Mouse (Mus musculus) neutrophil, adult 5-6 weeks (primary cell): ENCODE measurements around the gene Doc2g. TPM values are rescaled to one million over a fixed set of nuclear protein-coding genes. Genes with fewer than 3 reads are reported as not detected.
"Not testable (repeated sequence)": the region's sequence is repeated elsewhere in the genome, so short reads cannot be mapped to it uniquely, and the experiment has no call there.

Experiments
- ATAC-seq: fragments of 151-379, 151-347 bp; 2 replicates; pipeline ENCODE4 v1.8.0; 2017; ENCODE audit warnings: mild to moderate bottlenecking, moderate TSS enrichment; ENCODE audit not compliant: insufficient number of reproducible peaks, poor library complexity, low FRiP score, severe bottlenecking; ENCODE audit errors: extremely low read depth
- total RNA-seq: library from RNA; stranded (forward); fragments of 200-1000 nt; gene quantifications from 2 replicates; pipeline ENCODE4 v1.2.3, GENCODE M21; 2017

The Doc2g gene
- total RNA-seq = 4.0 and 7.2 TPM in 2 replicates

GRCm38 (mm10) chr19:4003112-4003511, at the start of gene Doc2g:
Doc2g (plus strand) TSS chr19:4003313.
- no peak for ATAC-seq

GRCm38 (mm10) chr19:3955033-3955432, 48.1 kb upstream of the Doc2g start:
- ATAC-seq = no peak

GRCm38 (mm10) chr19:3955804-3956203, 47.3 kb upstream of the Doc2g start:
- ATAC-seq = no peak

GRCm38 (mm10) chr19:3957296-3958036, 45.6 kb upstream of the Doc2g start:
- 0 out of 2 replicates have a peak, but pooled peaks have one; percentile 21 for ATAC-seq

- no peak for ATAC-seq
Observed at GRCm38 (mm10) chr19:3958470-3958869, 44.6 kb upstream of the Doc2g start, which contains the start of gene Aldh3b3. Aldh3b3 (plus strand) TSS chr19:3958645.

- no peak for ATAC-seq
Observed at GRCm38 (mm10) chr19:3959030-3959429, 44.1 kb upstream of the Doc2g start.

- ATAC-seq = no peak
Observed at GRCm38 (mm10) chr19:3960211-3960610, 42.9 kb upstream of the Doc2g start.

GRCm38 (mm10) chr19:3961805-3962204, 41.3 kb upstream of the Doc2g start:
- not testable (repeated sequence) for ATAC-seq

- no peak for ATAC-seq
Observed at GRCm38 (mm10) chr19:3962469-3962868, 40.6 kb upstream of the Doc2g start.

GRCm38 (mm10) chr19:3964030-3964429, 39.1 kb upstream of the Doc2g start:
- ATAC-seq = no peak

GRCm38 (mm10) chr19:3966330-3967075, 36.6 kb upstream of the Doc2g start:
- ATAC-seq = no peak

- no peak for ATAC-seq
Observed at GRCm38 (mm10) chr19:3967258-3967657, 35.9 kb upstream of the Doc2g start.

- ATAC-seq = no peak
Observed at GRCm38 (mm10) chr19:3972229-3972628, 30.9 kb upstream of the Doc2g start, which contains the start of gene Aldh3b2. Aldh3b2 (plus strand) TSS chr19:3972328.

GRCm38 (mm10) chr19:3974608-3975007, 28.5 kb upstream of the Doc2g start:
- ATAC-seq = not testable (repeated sequence)

- ATAC-seq = no peak
Observed at GRCm38 (mm10) chr19:3975866-3976265, 27.2 kb upstream of the Doc2g start.

GRCm38 (mm10) chr19:3980309-3980708, 22.8 kb upstream of the Doc2g start:
- ATAC-seq = peak; percentile 68

GRCm38 (mm10) chr19:3980917-3981316, 22.2 kb upstream of the Doc2g start:
- no peak for ATAC-seq

- no peak for ATAC-seq
Observed at GRCm38 (mm10) chr19:3983527-3984200, 19.4 kb upstream of the Doc2g start.

GRCm38 (mm10) chr19:3985261-3985681, 17.8 kb upstream of the Doc2g start:
- ATAC-seq = no peak
